Mouse (Mus musculus): Measurements from ENCODE around the gene Parp9.
"Not testable (repeated sequence)": the region's sequence is repeated elsewhere in the genome, so short reads cannot be mapped to it uniquely, and the experiment has no call there.

Gene Parp9

GRCm38 (mm10) chr16:35984471-35984870 lies 46.2 kb downstream of the Parp9 start:
- DNase-seq (ENCODE audit: extremely low read depth, insufficient read length, low spot score) = no peak

GRCm38 (mm10) chr16:35987930-35988329 lies 49.7 kb downstream of the Parp9 start:
- DNase-seq (ENCODE audit: extremely low read depth, insufficient read length, low spot score) = no peak

GRCm38 (mm10) chr16:35992391-35992790 lies 54.1 kb downstream of the Parp9 start:
- DNase-seq (ENCODE audit: extremely low read depth, insufficient read length, low spot score) = no peak

GRCm38 (mm10) chr16:35993316-35993715 lies 55.0 kb downstream of the Parp9 start:
- no peak for DNase-seq (ENCODE audit: extremely low read depth, insufficient read length, low spot score)

GRCm38 (mm10) chr16:35998852-35999251 lies 60.6 kb downstream of the Parp9 start:
- not testable (repeated sequence) for DNase-seq (ENCODE audit: extremely low read depth, insufficient read length, low spot score)

- no peak for DNase-seq (ENCODE audit: extremely low read depth, insufficient read length, low spot score)
Measured at GRCm38 (mm10) chr16:36008396-36008795, 70.1 kb downstream of the Parp9 start.

GRCm38 (mm10) chr16:36016335-36016734 lies 78.1 kb downstream of the Parp9 start:
- DNase-seq (ENCODE audit: extremely low read depth, insufficient read length, low spot score) = no peak

Data from 3134 (cell line).